Mouse (Mus musculus) forebrain, embryonic 12.5 days (tissue): ENCODE measurements around the gene Ppfibp1. TPM values are rescaled to one million over a fixed set of nuclear protein-coding genes. Genes with fewer than 3 reads are reported as not detected.

ENCODE experiments used
- ATAC-seq: fragments of 200-750 bp; cut with Nextera tagmentation; 2 replicates; pipeline ENCODE4 v1.8.0; 2017; ENCODE audit warnings: moderate TSS enrichment; ENCODE audit not compliant: low FRiP score
- H3K27ac ChIP-seq: fragments of 300-500 bp; sonication (generic); 2 replicates; pipeline ENCODE4 v1.5.1; 2016; ENCODE audit warnings: mild to moderate bottlenecking
- H3K27me3 ChIP-seq: fragments of 300-500 bp; sonication (generic); 2 replicates; pipeline ENCODE4 v1.6.1; 2016; ENCODE audit warnings: mild to moderate bottlenecking
- H3K36me3 ChIP-seq: fragments of 300-500 bp; sonication (generic); replicated peaks from 2 replicates; pipeline ENCODE4 v1.6.1; 2016; ENCODE audit warnings: mild to moderate bottlenecking
- H3K4me1 ChIP-seq: fragments of 300-500 bp; sonication (generic); 2 replicates; pipeline ENCODE4 v1.6.1; 2016
- H3K4me2 ChIP-seq: fragments of 300-500 bp; sonication (generic); 2 replicates; pipeline ENCODE4 v1.6.1; 2016; ENCODE audit warnings: mild to moderate bottlenecking, moderate library complexity
- H3K4me3 ChIP-seq: fragments of 300-500 bp; sonication (generic); replicated peaks from 2 replicates; pipeline ENCODE4 v1.5.1; 2016; ENCODE audit warnings: mild to moderate bottlenecking
- H3K9ac ChIP-seq: fragments of 300-500 bp; sonication (generic); 2 replicates; pipeline ENCODE4 v1.6.1; 2016; ENCODE audit warnings: mild to moderate bottlenecking
- H3K9me3 ChIP-seq: fragments of 300-500 bp; sonication (generic); 2 replicates; pipeline ENCODE4 v1.6.1; 2016
- WGBS: fragments of 180-500 bp; shearing (Covaris S2); methylation state at CpG from one replicate; pipeline ENCODE4 v1.1.7; 2016; 5-methylcytosine and 5-hydroxymethylcytosine counted together
- polyA plus RNA-seq: library from polyadenylated mRNA; unstranded; fragments of >200 nt; fragmentation: Nextera tagmentation; extraction: Ambion mirVana; gene quantifications from 2 replicates; pipeline ENCODE4 v1.2.1, GENCODE M21; 2016

Ppfibp1 gene
- polyA plus RNA-seq, 1 experiment from 2014 or later: 29.9 TPM

DNA sequence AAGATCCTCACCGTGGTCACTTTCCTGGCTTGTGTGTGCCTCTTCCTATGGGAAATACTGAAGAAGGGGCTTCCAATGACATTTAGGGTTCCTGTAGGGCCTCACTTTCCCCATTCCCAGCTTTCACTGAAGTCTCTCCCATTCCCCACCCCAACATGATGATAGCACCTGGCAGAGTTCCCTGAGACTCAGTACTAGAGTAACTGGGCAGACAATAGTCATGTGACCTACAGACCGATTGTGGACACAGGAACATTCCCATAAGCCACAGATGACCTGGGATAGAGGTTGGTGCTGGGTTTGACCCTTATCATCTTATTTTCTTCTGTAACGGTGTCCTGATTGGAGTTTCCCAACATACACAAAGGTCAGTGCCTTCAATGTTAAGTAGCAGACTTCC is 4.1 kb upstream of the Ppfibp1 start:
- no peak overlapping the region for H3K27ac ChIP-seq
- WGBS: 94% methylated on average over 3 of the region's 3 CpGs
- no peak overlapping the region for H3K9ac ChIP-seq
- ATAC-seq: no peak
- H3K36me3 ChIP-seq: no peaks in the 10 kb centered on the region
- no peaks in the 10 kb centered on the region for H3K9me3 ChIP-seq
- no peak overlapping the region for H3K4me2 ChIP-seq
- H3K4me3 ChIP-seq: no peak overlapping the region
- peaks cover 11% of the 10 kb centered on the region; the same call in 1 of the 2 replicates for H3K4me1 ChIP-seq
- H3K27me3 ChIP-seq: no peaks in the 10 kb centered on the region

DNA sequence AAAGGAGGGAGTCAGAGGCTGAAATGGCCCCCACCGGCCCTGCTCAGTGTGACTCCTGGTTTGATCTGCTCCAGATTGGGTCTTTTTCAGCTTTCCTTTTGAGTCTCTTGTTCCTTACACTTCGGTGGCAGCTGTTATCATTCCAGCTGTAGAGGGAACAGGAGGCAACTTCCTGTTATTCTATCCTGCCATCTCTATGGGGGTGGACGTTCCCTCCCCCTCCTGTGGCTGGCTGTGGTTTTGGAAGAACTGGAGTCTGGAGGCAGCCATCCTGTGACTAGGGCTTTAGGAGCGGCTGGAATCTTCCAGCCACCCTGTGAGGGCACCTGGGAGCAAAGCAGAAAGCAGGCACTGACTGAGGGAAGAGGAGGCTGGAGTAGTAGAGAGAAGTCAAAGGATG is 3.4 kb upstream of the Ppfibp1 start:
- H3K4me3 ChIP-seq: no peak overlapping the region
- no peaks in the 10 kb centered on the region for H3K9me3 ChIP-seq
- H3K4me2 ChIP-seq: no peak overlapping the region
- H3K4me1 ChIP-seq: peaks cover 16% of the 10 kb centered on the region; the same call in 1 of the 2 replicates
- H3K9ac ChIP-seq: no peak overlapping the region
- no peaks in the 10 kb centered on the region for H3K27me3 ChIP-seq
- no peaks in the 10 kb centered on the region for H3K36me3 ChIP-seq
- ATAC-seq: no peak
- no peak overlapping the region for H3K27ac ChIP-seq
- WGBS: 47% methylated on average over 4 of the region's 4 CpGs

DNA sequence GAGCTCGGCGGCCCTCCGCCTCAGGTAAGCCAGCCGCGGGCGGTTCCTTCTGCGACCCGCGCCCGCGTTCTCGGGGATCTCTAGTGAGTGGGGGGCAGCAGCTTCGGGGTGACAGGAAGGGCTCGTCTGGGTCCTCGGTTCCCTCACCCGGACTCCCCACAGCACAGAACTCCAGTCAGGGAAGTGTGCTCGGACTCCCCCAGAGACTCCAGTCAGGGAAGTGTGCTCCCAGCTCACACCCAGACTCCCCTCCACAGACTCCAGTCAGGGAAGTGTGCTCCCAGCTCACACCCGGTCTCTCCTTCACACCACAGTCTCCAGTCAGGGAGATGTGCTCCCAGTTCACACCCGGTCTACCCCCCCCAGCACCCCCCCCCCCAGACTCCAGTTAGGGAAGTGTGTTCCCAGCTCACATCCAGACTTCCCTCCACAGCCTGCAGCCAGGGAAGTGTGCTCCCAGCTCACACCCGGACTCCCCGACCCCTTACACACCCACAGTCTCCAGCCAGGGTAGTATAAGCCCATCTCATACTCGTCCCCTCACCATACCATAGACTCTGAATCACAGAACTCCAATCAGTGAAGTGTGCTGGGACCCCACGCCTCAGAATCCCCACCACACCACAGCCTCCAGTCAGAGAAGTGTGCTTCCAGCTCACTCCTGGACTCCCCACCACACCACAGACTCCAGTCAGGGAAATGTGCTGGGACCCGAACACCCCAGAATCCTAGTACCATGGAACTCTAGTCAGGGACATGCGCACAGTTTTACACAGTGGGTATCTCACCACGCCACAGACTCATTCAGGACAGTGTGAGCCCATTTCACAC is 588 bp downstream of the Ppfibp1 start:
- WGBS: 9% methylated on average over 26 of the region's 26 CpGs
- no peak overlapping the region for H3K27ac ChIP-seq
- peaks cover 24% of the 10 kb centered on the region for H3K4me1 ChIP-seq

DNA sequence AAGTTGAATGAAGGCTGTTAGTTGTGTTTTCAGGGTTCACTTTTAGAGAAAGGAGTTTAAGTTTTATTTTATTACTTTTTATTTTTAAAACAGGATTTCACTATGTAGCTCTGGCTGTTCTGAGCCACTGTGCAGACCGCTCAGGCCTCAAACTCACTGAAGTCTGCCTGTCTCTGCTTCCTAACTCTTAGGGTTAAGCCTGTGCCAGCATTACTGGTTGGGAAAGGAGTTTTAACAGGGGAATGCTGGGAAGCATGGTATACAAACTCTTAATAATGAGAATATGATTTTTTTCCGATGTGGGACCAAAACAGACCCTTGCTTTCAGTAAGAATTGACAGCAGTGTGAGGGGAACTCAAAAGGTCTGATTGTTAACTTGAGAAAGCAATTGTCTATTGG is 1.9 kb downstream of the Ppfibp1 start:
- Histone ChIP-seq H3K27me3 (no peaks in the 10 kb centered on the region), H3K4me2 (peak overlapping the region; percentile 21; the same call in 1 of the 2 replicates), H3K9ac (no peak overlapping the region; the same call in 1 of the 2 replicates), H3K4me3 (no peak overlapping the region), H3K9me3 (no peaks in the 10 kb centered on the region), H3K27ac (no peak overlapping the region), H3K4me1 (peaks cover 24% of the 10 kb centered on the region), H3K36me3 (no peaks in the 10 kb centered on the region)
- 46% methylated on average over 2 of the region's 2 CpGs for WGBS
- no peak for ATAC-seq

More for the DNA sequence above, 588 bp downstream of the Ppfibp1 start:
- H3K4me2 ChIP-seq: peak overlapping the region; percentile 79
- no peaks in the 10 kb centered on the region for H3K9me3 ChIP-seq
- H3K36me3 ChIP-seq: no peaks in the 10 kb centered on the region
- peak overlapping the region; percentile 76 for H3K4me3 ChIP-seq
- peak overlapping the region; percentile 75 for H3K9ac ChIP-seq
- no peaks in the 10 kb centered on the region for H3K27me3 ChIP-seq
- ATAC-seq: peak; percentile 77

DNA sequence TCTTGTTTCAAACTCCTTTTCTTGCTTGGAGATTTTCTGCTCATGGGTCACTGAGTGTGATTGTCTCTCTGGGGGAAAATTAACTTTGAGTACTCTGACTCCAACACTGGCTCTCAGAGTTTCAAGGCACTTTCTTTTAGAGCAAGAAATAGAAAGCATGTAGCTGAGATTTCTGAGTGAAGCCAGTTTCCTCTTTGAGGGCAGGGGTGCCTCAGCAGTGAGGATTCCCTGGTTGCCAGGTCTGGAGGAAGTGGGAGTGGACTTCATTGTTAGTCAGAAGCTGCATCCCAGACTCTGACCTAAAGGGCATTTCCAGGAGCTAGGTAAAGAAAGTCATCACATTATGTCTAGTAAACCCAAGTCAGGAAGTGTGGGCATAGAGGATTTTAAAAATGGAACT is 2.3 kb downstream of the Ppfibp1 start:
- H3K4me1 ChIP-seq: peaks cover 24% of the 10 kb centered on the region
- no peaks in the 10 kb centered on the region for H3K9me3 ChIP-seq
- no peaks in the 10 kb centered on the region for H3K27me3 ChIP-seq
- no peak overlapping the region for H3K27ac ChIP-seq
- H3K4me2 ChIP-seq: peak overlapping the region; percentile 21; the same call in 1 of the 2 replicates
- H3K36me3 ChIP-seq: no peaks in the 10 kb centered on the region
- H3K9ac ChIP-seq: no peak overlapping the region; the same call in 1 of the 2 replicates
- H3K4me3 ChIP-seq: no peak overlapping the region
- no peak for ATAC-seq

DNA sequence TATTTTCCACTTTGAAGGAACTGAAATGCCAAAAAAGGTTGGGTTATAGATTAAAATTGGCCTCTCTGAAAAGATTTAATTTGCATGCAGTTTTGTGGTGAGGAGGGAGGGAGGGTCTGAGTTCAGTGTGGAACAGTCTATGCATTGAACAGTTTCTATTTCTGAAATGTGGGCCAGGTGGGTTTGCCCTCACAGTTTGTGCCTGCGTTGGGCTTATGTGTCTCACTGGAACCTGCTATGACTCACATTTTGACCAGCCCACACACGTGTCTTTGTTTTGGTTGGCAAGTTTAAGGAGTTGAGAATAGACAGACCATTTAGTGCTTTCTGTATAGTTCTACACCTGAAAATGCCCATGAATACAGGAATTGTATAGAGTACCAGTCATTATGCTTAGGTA is 5.6 kb downstream of the Ppfibp1 start:
- H3K9me3 ChIP-seq: no peaks in the 10 kb centered on the region
- peaks cover 17% of the 10 kb centered on the region for H3K4me1 ChIP-seq
- no peaks in the 10 kb centered on the region for H3K36me3 ChIP-seq
- no peak overlapping the region for H3K4me2 ChIP-seq
- H3K27ac ChIP-seq: no peak overlapping the region
- H3K4me3 ChIP-seq: no peak overlapping the region
- ATAC-seq: no peak
- 81% methylated on average over 2 of the region's 2 CpGs for WGBS
- H3K9ac ChIP-seq: no peak overlapping the region
- H3K27me3 ChIP-seq: no peaks in the 10 kb centered on the region

DNA sequence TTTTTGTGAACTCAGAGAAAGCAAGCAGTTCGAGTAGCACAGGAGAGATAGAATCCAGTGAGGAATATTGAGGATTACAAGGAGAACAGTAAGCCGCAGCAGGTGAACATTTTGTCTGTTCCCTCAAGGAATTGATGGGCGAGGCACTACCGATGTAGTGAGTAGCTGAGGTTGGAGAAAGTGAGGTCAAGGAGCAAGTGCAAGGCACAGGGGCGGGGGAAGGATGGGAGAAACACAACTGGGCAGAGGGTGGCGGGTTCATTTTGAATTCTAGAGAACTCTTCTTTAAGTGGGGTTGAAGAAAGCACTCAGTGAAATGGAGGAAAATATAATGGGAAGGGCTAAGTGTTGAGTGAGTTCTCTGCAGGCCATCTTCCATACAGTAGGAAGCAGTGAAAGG is 10.4 kb downstream of the Ppfibp1 start:
- Histone ChIP-seq H3K27me3 (no peaks in the 10 kb centered on the region), H3K27ac (no peak overlapping the region), H3K9ac (no peak overlapping the region), H3K4me1 (no peaks in the 10 kb centered on the region), H3K9me3 (no peaks in the 10 kb centered on the region), H3K4me3 (no peak overlapping the region), H3K36me3 (no peaks in the 10 kb centered on the region), H3K4me2 (no peak overlapping the region)
- WGBS: 78% methylated on average over 6 of the region's 6 CpGs
- no peak for ATAC-seq

DNA sequence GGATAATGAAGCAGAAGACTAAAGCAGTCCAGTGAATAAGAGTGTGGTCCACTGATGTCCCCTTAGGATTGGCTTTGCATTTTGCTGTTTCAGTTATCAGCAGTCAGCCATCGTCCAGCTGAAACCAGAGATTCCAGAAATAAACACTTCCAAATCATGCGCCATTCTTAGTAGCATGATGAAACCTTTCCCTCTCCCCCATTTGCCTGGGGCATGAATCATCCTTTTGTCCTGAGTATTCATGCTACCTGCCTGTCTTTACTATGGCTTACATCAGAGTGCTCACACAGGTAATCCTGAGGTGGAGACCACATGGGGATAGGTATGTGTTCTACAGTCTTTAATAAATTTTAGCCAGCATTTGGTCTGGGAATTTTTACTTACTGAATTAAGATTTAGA is 11.4 kb downstream of the Ppfibp1 start:
- Histone ChIP-seq H3K4me3 (no peak overlapping the region), H3K4me2 (no peak overlapping the region), H3K9ac (no peak overlapping the region), H3K4me1 (no peaks in the 10 kb centered on the region), H3K9me3 (no peaks in the 10 kb centered on the region), H3K27me3 (no peaks in the 10 kb centered on the region), H3K27ac (no peak overlapping the region), H3K36me3 (no peaks in the 10 kb centered on the region)
- ATAC-seq: no peak
- WGBS: 92% methylated on average over 2 of the region's 2 CpGs

DNA sequence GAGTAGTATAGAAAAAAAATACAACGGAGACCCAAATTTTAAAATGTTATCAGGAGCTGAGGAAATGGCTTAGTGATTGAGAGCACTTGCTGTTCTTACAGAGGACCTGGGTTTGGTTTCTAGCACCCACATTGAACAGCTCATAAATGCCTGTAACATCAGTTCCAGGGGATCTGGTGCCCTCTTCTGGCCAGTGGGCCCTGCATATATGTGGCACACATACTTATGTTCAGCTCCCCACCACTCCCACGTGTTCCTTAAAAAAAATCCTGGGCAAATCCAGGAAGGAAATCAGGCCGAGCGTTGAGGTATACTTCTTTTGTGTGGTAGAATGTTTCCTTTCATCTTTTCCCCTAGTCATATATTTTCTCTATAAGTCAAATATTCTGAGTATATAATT is 13.6 kb downstream of the Ppfibp1 start:
- Histone ChIP-seq H3K27ac (no peak overlapping the region), H3K36me3 (no peaks in the 10 kb centered on the region), H3K9me3 (no peaks in the 10 kb centered on the region), H3K27me3 (no peaks in the 10 kb centered on the region), H3K9ac (no peak overlapping the region), H3K4me1 (no peaks in the 10 kb centered on the region), H3K4me3 (no peak overlapping the region), H3K4me2 (no peak overlapping the region)
- whole genome bisulfite sequencing: 96% methylated on average over 4 of the region's 4 CpGs
- no peak for ATAC-seq

DNA sequence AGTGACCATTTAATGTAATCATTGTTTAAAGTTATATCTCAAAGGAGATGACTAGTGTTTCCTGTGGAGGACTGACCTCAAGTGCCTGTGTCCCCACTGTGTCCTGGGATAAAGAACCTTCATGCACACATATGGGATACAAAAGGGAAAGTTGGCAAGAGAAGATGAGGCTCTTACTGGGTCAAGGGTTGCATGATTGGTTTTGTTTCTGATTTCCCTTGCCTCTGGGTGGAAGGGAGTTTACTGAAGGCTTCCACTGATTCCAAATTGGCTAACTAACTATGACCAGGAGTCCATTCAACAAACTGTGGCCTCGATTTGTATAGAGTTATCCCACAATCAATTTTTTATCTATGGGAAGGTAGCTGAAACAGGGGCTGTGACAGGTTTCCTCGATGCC is 15.3 kb downstream of the Ppfibp1 start:
- Histone ChIP-seq H3K27me3 (no peaks in the 10 kb centered on the region), H3K36me3 (no peaks in the 10 kb centered on the region), H3K9ac (no peak overlapping the region), H3K4me1 (no peaks in the 10 kb centered on the region), H3K27ac (no peak overlapping the region), H3K9me3 (no peaks in the 10 kb centered on the region), H3K4me2 (no peak overlapping the region), H3K4me3 (no peak overlapping the region)
- 81% methylated on average over 2 of the region's 2 CpGs for WGBS
- no peak for ATAC-seq

DNA sequence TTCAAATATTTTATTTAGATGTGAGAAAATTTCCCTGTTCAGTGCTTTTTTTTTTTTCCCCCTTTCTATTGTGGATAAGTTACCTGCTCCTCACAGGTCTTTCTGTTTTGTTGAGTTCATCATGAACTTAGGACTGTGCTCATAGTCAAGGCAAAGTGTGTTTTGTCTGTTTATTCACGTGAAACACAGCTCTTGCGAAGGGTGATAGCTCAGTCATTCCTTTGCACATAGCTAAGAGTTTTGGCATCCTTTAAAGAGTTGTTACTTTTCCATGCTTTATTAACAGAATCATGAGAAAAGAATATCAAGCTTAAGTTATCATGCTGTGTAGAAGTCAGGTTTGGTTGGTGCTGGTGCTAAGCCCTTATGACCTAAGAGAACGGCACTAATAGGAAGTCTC is 16.4 kb downstream of the Ppfibp1 start:
- no peak for ATAC-seq
- no peak overlapping the region for H3K4me2 ChIP-seq
- no peaks in the 10 kb centered on the region for H3K9me3 ChIP-seq
- WGBS: 85% methylated on average over 3 of the region's 3 CpGs
- H3K36me3 ChIP-seq: no peaks in the 10 kb centered on the region
- no peak overlapping the region for H3K9ac ChIP-seq
- H3K4me3 ChIP-seq: no peak overlapping the region
- H3K27me3 ChIP-seq: no peaks in the 10 kb centered on the region
- no peak overlapping the region for H3K27ac ChIP-seq
- no peaks in the 10 kb centered on the region for H3K4me1 ChIP-seq

DNA sequence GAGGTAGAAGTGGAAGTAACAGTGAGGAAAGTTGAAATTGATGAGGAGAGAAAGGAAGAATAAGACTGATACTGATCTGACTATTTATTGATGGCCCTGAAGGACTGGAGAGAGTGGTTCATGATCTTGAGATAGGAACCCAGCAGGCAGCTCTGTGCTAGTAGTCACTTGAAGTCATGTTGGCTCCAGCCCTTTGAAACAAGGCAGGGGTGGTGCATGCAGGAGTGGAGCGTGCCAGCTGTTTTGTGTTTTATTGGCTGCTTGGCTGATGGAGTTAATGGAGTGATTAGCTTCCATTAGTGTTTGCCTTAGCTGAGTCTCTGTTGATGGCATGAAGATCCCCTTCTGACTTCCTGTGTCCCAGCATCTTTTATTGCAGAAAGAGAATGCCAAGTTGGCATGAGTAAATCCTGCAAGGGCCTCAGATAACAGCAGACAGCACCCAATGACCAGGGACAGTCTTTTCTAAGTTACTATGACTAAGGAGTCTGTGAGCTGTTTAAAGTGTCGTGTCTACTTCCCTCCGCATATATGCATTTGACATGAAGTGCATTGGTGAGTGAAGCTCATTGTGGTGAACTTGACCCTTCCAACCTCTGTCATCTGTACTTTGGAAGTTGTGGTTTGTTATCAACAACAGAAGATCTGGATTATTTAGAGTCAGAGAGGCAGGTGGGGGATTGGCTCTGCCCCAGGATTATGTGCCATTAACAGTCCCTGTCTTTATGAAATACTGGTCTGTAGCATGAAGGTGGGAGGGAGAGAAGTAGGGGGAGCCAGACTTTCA is 17.9 kb downstream of the Ppfibp1 start:
- H3K9me3 ChIP-seq: no peaks in the 10 kb centered on the region
- H3K36me3 ChIP-seq: no peaks in the 10 kb centered on the region
- H3K27me3 ChIP-seq: no peaks in the 10 kb centered on the region
- 84% methylated on average over 3 of the region's 3 CpGs for WGBS
- no peak overlapping the region for H3K4me2 ChIP-seq
- no peak overlapping the region for H3K27ac ChIP-seq
- no peak overlapping the region for H3K9ac ChIP-seq
- H3K4me1 ChIP-seq: no peaks in the 10 kb centered on the region
- H3K4me3 ChIP-seq: no peak overlapping the region
- ATAC-seq: no peak
